Mouse (Mus musculus): Measurements from ENCODE around the gene Gatd1. TPM values are rescaled to one million over a fixed set of nuclear protein-coding genes. Genes with fewer than 3 reads are reported as not detected.

Gene Gatd1
- polyA plus RNA-seq (2016; fragmentation: Nextera tagmentation; extraction: Ambion mirVana): 25.5 and 26.7 TPM in 2 replicates

DNA sequence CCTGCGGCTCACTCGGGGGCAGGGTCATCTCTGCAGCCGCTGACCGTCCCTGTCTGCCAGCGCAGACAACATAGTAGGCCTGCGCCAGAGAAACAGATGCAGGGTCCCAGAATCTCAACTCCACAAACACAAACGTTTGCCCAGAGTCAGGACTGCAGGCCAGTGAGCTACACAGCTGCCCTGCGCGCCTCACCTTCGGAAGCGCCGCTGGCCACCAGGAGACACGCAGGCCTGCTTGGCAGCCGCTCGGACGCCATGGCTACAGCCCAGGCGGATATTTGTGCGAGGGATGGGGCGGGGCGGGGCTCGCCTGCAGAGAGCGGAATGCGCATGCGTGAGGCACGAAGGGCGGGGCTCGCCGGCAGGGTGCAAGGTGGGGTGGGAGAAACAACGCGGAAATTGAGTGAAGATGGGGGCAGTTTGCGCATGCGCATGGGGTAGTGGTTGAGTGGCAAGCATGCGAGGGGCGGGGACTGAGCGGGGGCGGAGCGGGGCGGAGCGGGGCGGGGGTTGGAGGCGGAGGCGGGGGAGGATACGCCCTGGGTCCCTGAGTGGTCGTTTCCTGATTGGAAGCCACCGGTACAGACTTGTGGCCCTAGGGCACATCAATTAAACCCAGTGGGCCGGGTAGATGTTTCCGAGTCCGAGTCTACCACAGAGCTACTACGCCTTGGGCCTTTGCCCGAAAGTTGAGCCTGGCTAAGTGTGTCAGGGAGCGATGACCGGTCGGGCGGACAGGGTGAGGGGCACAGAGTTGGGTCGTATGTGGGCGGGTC is at the start of gene Gatd1:
Gatd1 (minus strand) TSS at position 328 of the 776 bp plus-strand sequence.
- Histone ChIP-seq H3K27ac (ENCODE audit: poor library complexity, severe bottlenecking) (peak within 1 kb of the TSS; percentile 80), H3K9me3 (replicated peaks) (no peaks in the 10 kb centered on the region), H3K9ac (peak within 1 kb of the TSS; percentile 85), H3K4me1 (replicated peaks) (peaks cover 11% of the 10 kb centered on the region), H3K4me2 (peak within 1 kb of the TSS; percentile 89), H3K36me3 (peaks cover 17% of the 10 kb centered on the region), H3K4me3 (peak within 1 kb of the TSS; percentile 75), H3K27me3 (replicated peaks) (0 out of 2 replicates have a peak, but pooled peaks cover 7% of the 10 kb centered on the region)
- under 1% methylated on average over 52 of the region's 56 CpGs for WGBS
- peak; percentile 96 for ATAC-seq (ENCODE audit: insufficient number of reproducible peaks, low FRiP score)

DNA sequence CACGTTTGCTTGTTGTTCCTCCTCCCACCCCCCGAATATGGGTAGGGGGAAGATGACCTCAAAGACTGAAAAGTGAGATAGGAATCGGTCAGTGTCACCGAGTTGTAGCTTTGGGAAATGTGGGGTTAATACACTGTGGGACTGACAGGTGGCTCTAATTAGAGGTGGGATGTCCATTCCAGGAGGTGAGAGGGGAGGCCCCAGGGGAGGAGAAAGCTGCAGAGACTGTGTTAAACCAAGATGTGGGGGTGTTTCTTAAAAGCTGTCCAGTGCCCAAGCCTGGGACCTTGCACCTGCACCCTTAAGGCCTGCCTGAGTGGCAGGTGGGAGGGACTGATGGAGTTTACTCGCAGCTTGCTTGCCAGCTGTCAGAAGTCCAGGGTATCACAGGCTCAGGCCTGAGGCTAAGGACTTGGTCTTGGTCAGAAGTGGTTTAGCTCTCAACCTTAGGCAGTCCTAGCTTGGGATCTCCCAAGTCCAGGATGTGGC is 48.4 kb upstream of the Gatd1 start:
- Histone ChIP-seq H3K9me3 (replicated peaks) (no peaks in the 10 kb centered on the region), H3K4me2 (peak overlapping the region; percentile 96), H3K4me3 (peak overlapping the region; percentile 62), H3K4me1 (replicated peaks) (peaks cover 52% of the 10 kb centered on the region), H3K27me3 (replicated peaks) (peaks cover 67% of the 10 kb centered on the region), H3K9ac (peak overlapping the region; percentile 77), H3K27ac (ENCODE audit: poor library complexity, severe bottlenecking) (no peak overlapping the region), H3K36me3 (peaks cover 20% of the 10 kb centered on the region)
- no peak for ATAC-seq (ENCODE audit: insufficient number of reproducible peaks, low FRiP score)
- WGBS: 18% methylated on average over 5 of the region's 5 CpGs

GRCm38 (mm10) chr7:141461521-141462332 is 47.8 kb upstream of the Gatd1 start:
- H3K27ac ChIP-seq (ENCODE audit: poor library complexity, severe bottlenecking): no peak overlapping the region
- peaks cover 67% of the 10 kb centered on the region for H3K27me3 ChIP-seq (replicated peaks)
- H3K9ac ChIP-seq: peak overlapping the region; percentile 77
- H3K4me3 ChIP-seq: peak overlapping the region; percentile 62
- no peak for ATAC-seq (ENCODE audit: insufficient number of reproducible peaks, low FRiP score)
- H3K36me3 ChIP-seq: peaks cover 20% of the 10 kb centered on the region
- peaks cover 49% of the 10 kb centered on the region for H3K4me1 ChIP-seq (replicated peaks)
- no peaks in the 10 kb centered on the region for H3K9me3 ChIP-seq (replicated peaks)
- peak overlapping the region; percentile 96 for H3K4me2 ChIP-seq
- WGBS: 2% methylated on average over 56 of the region's 59 CpGs

GRCm38 (mm10) chr7:141460391-141461113 is 46.6 kb upstream of the Gatd1 start, which contains the start of gene Cracr2b:
TSS of gene Cracr2b (plus strand) at chr7:141461094.
- Histone ChIP-seq H3K4me1 (replicated peaks) (peaks cover 49% of the 10 kb centered on the region), H3K27ac (ENCODE audit: poor library complexity, severe bottlenecking) (no peak within 1 kb of the TSS), H3K9me3 (replicated peaks) (no peaks in the 10 kb centered on the region), H3K9ac (peak within 1 kb of the TSS; percentile 77), H3K4me2 (peak within 1 kb of the TSS; percentile 96), H3K4me3 (peak within 1 kb of the TSS; percentile 62), H3K36me3 (peaks cover 20% of the 10 kb centered on the region), H3K27me3 (replicated peaks) (peaks cover 61% of the 10 kb centered on the region)
- no peak for ATAC-seq (ENCODE audit: insufficient number of reproducible peaks, low FRiP score)
- WGBS: 69% methylated on average over 15 of the region's 15 CpGs

DNA sequence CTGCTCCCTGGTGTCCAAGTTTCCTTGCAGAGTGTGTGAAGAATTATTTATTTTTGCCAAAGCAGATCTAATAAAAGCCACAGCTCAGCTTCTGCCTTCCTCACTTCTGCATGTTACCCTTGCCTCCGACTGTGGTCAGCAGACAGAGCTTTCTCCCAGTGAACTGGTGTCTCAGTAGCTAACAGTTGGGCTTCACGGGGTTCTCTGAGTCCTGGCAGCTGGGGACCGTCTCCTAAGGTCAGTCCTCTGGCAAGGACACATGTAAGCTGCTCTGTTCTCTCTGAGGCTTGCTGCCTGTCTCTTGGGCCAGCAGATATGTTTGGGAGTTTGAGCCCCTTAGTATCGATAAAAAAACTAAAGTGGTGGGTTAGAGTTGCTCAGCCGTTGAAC is 46.1 kb upstream of the Gatd1 start:
- ATAC-seq (ENCODE audit: insufficient number of reproducible peaks, low FRiP score): no peak
- Histone ChIP-seq H3K27me3 (replicated peaks) (peaks cover 55% of the 10 kb centered on the region), H3K36me3 (peaks cover 20% of the 10 kb centered on the region), H3K27ac (ENCODE audit: poor library complexity, severe bottlenecking) (no peak overlapping the region), H3K9me3 (replicated peaks) (no peaks in the 10 kb centered on the region), H3K4me3 (no peak overlapping the region), H3K4me1 (replicated peaks) (peaks cover 44% of the 10 kb centered on the region), H3K4me2 (no peak overlapping the region), H3K9ac (no peak overlapping the region)
- 63% methylated on average over 5 of the region's 5 CpGs for WGBS

GRCm38 (mm10) chr7:141459301-141459711 is 45.4 kb upstream of the Gatd1 start:
- 89% methylated on average over 17 of the region's 17 CpGs for WGBS

DNA sequence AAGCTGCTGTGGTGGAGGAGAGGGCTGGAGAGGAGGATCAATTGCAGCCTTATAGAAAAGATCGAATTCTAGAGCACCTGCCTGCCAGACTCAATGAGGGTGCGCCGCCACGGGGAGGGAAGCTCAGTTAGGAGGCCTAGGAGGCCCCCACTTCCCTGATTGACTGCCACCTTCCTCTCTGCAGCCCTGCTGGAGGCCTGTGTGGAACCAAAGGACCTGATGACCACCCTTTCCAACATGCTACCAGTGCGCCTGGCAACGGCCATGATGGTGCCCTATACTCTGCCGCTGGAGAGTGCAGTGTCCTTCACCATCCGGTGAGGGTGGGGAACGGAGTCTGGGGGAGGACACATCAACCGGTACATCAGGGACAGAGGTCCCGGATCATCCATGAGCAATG is 44.7 kb upstream of the Gatd1 start:
- H3K4me3 ChIP-seq: no peak overlapping the region
- ATAC-seq (ENCODE audit: insufficient number of reproducible peaks, low FRiP score): no peak
- peaks cover 38% of the 10 kb centered on the region for H3K4me1 ChIP-seq (replicated peaks)
- H3K4me2 ChIP-seq: no peak overlapping the region
- 90% methylated on average over 11 of the region's 11 CpGs for WGBS
- H3K9me3 ChIP-seq (replicated peaks): no peaks in the 10 kb centered on the region
- peaks cover 20% of the 10 kb centered on the region for H3K36me3 ChIP-seq
- no peak overlapping the region for H3K27ac ChIP-seq (ENCODE audit: poor library complexity, severe bottlenecking)
- peaks cover 42% of the 10 kb centered on the region for H3K27me3 ChIP-seq (replicated peaks)
- no peak overlapping the region for H3K9ac ChIP-seq

More at GRCm38 (mm10) chr7:141459301-141459711, 45.4 kb upstream of the Gatd1 start:
- peaks cover 43% of the 10 kb centered on the region for H3K4me1 ChIP-seq (replicated peaks)
- no peak for ATAC-seq (ENCODE audit: insufficient number of reproducible peaks, low FRiP score)
- peaks cover 20% of the 10 kb centered on the region for H3K36me3 ChIP-seq
- H3K9me3 ChIP-seq (replicated peaks): no peaks in the 10 kb centered on the region
- H3K4me2 ChIP-seq: no peak overlapping the region
- no peak overlapping the region for H3K4me3 ChIP-seq
- H3K9ac ChIP-seq: no peak overlapping the region
- H3K27me3 ChIP-seq (replicated peaks): peaks cover 48% of the 10 kb centered on the region
- no peak overlapping the region for H3K27ac ChIP-seq (ENCODE audit: poor library complexity, severe bottlenecking)

DNA sequence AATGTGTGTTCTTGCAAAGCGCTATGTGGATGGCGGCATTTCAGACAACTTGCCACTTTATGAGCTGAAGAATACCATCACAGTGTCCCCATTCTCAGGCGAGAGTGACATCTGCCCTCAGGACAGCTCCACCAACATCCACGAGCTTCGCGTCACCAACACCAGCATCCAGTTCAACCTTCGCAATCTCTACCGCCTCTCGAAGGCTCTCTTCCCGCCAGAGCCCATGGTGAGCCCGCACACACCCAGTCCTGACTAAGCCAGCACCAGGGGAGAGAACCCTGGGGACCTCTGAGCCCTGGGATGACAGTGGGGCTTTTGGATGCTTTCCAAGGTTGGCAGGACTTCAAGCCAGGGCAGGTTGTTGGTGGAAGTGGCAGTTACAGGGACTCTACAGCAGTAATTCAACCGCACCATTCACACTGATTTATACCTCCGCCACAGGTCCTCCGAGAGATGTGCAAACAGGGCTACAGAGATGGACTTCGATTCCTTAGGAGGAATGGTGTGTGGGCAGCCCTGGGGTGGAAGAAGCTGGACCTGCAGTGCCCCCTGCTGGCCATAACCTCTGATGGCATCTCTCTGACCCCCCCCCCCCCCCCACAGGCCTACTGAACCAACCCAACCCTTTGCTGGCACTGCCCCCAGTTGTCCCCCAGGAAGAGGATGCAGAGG is 44.2 kb upstream of the Gatd1 start:
- WGBS: 77% methylated on average over 15 of the region's 15 CpGs
- Histone ChIP-seq H3K27me3 (replicated peaks) (peaks cover 36% of the 10 kb centered on the region), H3K9ac (no peak overlapping the region), H3K4me3 (no peak overlapping the region), H3K27ac (ENCODE audit: poor library complexity, severe bottlenecking) (no peak overlapping the region), H3K36me3 (peaks cover 20% of the 10 kb centered on the region), H3K4me1 (replicated peaks) (peaks cover 33% of the 10 kb centered on the region), H3K9me3 (replicated peaks) (no peaks in the 10 kb centered on the region), H3K4me2 (no peak overlapping the region)
- ATAC-seq (ENCODE audit: insufficient number of reproducible peaks, low FRiP score): no peak

GRCm38 (mm10) chr7:141457236-141457635 is 43.3 kb upstream of the Gatd1 start:
- no peak overlapping the region for H3K27ac ChIP-seq (ENCODE audit: poor library complexity, severe bottlenecking)
- peaks cover 29% of the 10 kb centered on the region for H3K27me3 ChIP-seq (replicated peaks)
- H3K4me3 ChIP-seq: no peak overlapping the region
- H3K9me3 ChIP-seq (replicated peaks): no peaks in the 10 kb centered on the region
- 90% methylated on average over 14 of the region's 14 CpGs for WGBS
- H3K4me2 ChIP-seq: no peak overlapping the region
- peaks cover 30% of the 10 kb centered on the region for H3K4me1 ChIP-seq (replicated peaks)
- H3K36me3 ChIP-seq: peaks cover 21% of the 10 kb centered on the region
- ATAC-seq (ENCODE audit: insufficient number of reproducible peaks, low FRiP score): no peak
- no peak overlapping the region for H3K9ac ChIP-seq

DNA sequence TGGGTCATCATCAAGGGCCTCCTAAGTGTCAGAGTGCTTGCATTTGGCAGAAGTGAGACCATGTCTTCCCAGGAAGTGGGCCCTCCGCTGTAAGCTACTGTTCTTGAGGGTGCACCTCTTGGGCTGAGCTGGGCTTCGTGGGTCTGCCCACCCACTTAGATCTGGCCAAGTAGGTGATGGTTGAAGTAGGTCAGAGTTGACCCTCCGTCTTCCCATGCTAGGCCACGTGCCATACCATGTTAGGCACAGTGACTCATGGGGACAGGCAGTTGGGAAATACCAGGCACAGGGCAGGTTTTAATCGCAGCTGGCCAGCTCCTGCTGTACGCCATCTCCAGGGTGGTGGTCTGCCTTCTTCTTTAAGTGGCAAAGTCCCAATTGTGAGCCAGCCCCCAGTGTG is 42.8 kb upstream of the Gatd1 start:
- Histone ChIP-seq H3K9me3 (replicated peaks) (no peaks in the 10 kb centered on the region), H3K4me2 (peak overlapping the region; percentile 76), H3K4me3 (peak overlapping the region; percentile 62; the same call in 1 of the 2 replicates), H3K4me1 (replicated peaks) (peaks cover 25% of the 10 kb centered on the region), H3K9ac (no peak overlapping the region), H3K27ac (ENCODE audit: poor library complexity, severe bottlenecking) (no peak overlapping the region), H3K27me3 (replicated peaks) (peaks cover 24% of the 10 kb centered on the region), H3K36me3 (peaks cover 26% of the 10 kb centered on the region)
- 85% methylated on average over 6 of the region's 6 CpGs for WGBS
- ATAC-seq (ENCODE audit: insufficient number of reproducible peaks, low FRiP score): no peak
